Mouse (Mus musculus) hindbrain, embryonic 10.5 days (tissue): Measurements from ENCODE around the gene Pank4. TPM values are rescaled to one million over a fixed set of nuclear protein-coding genes. Genes with fewer than 3 reads are reported as not detected.

Source experiments
- DNase-seq: peaks from one replicate; pipeline ENCODE4 v3.0.0-alpha.2; 2017; ENCODE audit warnings: low spot score
- H3K27ac ChIP-seq: fragments of 300-500 bp; sonication (generic); 2 replicates; pipeline ENCODE4 v1.5.1; 2016; ENCODE audit warnings: mild to moderate bottlenecking, moderate library complexity
- H3K27me3 ChIP-seq: fragments of 300-500 bp; sonication (generic); 2 replicates; pipeline ENCODE4 v1.6.1; 2016; ENCODE audit warnings: mild to moderate bottlenecking; ENCODE audit not compliant: poor library complexity, insufficient read depth, severe bottlenecking
- H3K36me3 ChIP-seq: fragments of 300-500 bp; sonication (generic); 2 replicates; pipeline ENCODE4 v1.6.1; 2016; ENCODE audit warnings: mild to moderate bottlenecking, moderate library complexity
- H3K4me1 ChIP-seq: fragments of 300-500 bp; sonication (generic); replicated peaks from 2 replicates; pipeline ENCODE4 v1.6.1; 2016; ENCODE audit warnings: mild to moderate bottlenecking
- H3K4me3 ChIP-seq: fragments of 300-500 bp; sonication (generic); 2 replicates; pipeline ENCODE4 v1.5.1; 2016; ENCODE audit warnings: mild to moderate bottlenecking, moderate library complexity
- H3K9me3 ChIP-seq: fragments of 300-500 bp; sonication (generic); 2 replicates; pipeline ENCODE4 v1.6.1; 2016; ENCODE audit warnings: mild to moderate bottlenecking, moderate library complexity
- WGBS: fragments of 180-500 bp; shearing (Covaris S2); methylation state at CpG from one replicate; pipeline ENCODE4 v1.1.7; 2016; 5-methylcytosine and 5-hydroxymethylcytosine counted together
- polyA plus RNA-seq: library from polyadenylated mRNA; unstranded; fragments of >200 nt; fragmentation: Nextera tagmentation; extraction: Ambion mirVana; gene quantifications from 2 replicates; pipeline ENCODE4 v1.2.1, GENCODE M21; 2016

The Pank4 gene
- polyA plus RNA-seq, 1 experiment from 2014 or later: 39.9 TPM

DNA sequence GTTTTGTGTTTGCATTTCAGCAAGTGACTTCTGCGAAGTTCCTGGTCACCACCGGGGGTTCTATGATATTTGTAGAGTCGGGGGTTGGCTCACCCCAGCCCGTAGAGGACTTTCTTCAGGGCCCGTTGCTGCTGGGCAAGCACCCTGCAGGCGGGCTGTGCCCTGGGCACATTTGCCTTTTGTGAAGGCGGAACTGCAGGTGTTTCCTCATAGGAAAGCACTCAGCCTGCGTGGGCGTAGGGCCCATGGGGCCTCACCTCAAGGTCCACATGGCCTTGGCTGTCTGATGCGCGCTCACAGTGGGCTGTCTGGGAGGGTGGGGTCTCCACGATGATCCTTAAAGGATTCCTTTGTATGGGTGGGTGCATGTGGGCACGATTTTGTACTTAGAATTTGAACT lies 2.0 kb upstream of the Pank4 start:
- Histone ChIP-seq H3K27ac (peak overlapping the region; percentile 97), H3K9me3 (no peaks in the 10 kb centered on the region), H3K4me3 (peak overlapping the region; percentile 91), H3K27me3 (peaks cover 65% of the 10 kb centered on the region), H3K36me3 (peaks cover 34% of the 10 kb centered on the region), H3K4me1 (peaks cover 97% of the 10 kb centered on the region)
- no peak for DNase-seq
- WGBS: 7% methylated on average over 13 of the region's 13 CpGs

DNA sequence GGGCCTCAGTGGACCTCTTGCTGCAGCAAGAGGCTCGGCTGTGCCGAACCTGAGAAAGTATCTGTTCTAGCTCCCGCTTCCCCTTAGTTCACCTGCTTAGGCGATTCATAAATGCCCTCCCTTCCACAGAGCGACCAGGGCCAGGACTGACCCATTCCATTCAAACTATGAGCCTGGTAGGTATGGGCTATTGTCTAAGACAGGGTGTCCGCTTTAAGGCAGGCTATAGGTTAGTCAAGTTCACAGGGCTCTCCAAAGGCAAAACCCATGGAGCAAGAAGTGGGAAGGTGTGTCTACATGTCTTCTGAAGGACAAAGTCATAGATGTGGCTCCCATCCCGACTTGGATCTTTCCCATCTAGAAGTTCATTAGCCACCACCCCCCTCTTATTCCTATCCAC lies 1.2 kb upstream of the Pank4 start:
- Histone ChIP-seq H3K9me3 (no peaks in the 10 kb centered on the region), H3K36me3 (peaks cover 37% of the 10 kb centered on the region), H3K27me3 (peaks cover 58% of the 10 kb centered on the region), H3K4me1 (peaks cover 90% of the 10 kb centered on the region), H3K27ac (peak overlapping the region; percentile 97), H3K4me3 (peak overlapping the region; percentile 91)
- WGBS: 57% methylated on average over 7 of the region's 7 CpGs
- no peak for DNase-seq

DNA sequence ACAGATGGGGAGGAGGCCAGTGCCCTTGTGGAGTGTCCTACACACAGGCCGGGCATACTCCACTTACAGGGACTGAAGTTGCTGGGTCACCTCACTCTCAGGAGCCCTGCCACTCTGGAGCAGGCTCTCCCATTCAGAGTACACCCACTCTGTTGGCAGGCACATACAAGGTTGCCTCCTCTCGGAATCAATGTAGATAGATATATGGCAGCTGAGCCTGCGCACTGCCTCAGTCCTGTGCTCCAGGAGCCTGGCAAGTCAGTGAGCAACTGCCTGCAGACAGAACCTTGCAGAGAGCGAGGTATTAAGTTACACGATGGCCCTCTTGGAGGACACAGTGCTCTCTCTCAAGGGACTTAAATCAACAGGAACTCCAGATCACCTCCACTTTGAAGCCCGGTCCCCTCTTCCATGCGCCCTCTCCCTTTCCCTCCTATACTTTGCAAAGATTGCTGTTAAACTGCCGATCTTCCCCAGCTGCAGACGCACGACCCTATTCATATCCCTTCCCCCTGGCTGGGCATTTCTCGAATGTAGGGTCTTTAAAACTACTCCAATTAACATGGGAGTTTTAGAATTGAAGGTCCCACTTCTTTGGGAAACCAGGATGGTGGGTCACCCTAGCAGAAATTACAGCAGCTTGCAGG lies 610 bp upstream of the Pank4 start:
- H3K36me3 ChIP-seq: peaks cover 44% of the 10 kb centered on the region
- H3K27ac ChIP-seq: peak overlapping the region; percentile 97
- DNase-seq: peak; percentile 69
- H3K9me3 ChIP-seq: no peaks in the 10 kb centered on the region
- H3K4me3 ChIP-seq: peak overlapping the region; percentile 91
- peaks cover 52% of the 10 kb centered on the region for H3K27me3 ChIP-seq
- H3K4me1 ChIP-seq: peaks cover 83% of the 10 kb centered on the region
- WGBS: 21% methylated on average over 11 of the region's 11 CpGs

DNA sequence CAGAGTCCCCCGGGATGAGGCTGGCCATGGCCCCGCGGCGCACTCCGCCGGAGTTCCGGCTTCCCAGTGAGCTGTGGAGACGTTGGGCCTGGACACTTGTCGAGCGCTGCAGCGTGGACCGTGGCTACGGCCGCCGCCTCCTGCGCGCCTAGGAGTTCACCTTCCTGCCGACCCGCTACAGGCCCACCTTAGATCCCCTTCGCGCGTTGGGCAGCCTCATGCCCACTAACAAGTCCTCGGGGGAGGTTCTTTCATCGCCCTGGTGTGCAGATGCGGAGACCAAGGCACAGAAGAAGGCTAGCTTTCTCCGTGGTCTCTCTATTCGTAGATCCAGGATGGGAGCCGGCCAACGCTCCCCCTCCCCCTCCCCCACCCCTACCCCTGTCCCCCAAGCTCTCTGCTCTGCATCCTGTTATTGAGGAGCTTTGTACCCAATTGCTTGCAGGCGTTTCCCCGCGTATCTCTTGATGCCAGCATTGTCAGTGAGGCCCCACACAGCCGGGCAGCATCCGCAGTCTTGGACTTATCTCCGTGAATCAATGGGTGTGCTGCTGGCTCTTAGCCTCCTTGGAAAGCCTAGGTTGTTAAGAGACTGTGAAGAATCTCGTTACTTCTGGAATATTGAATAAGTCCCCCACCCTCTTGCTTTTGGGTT lies 785 bp downstream of the Pank4 start:
- Histone ChIP-seq H3K27ac (peak overlapping the region; percentile 97), H3K36me3 (peaks cover 56% of the 10 kb centered on the region), H3K9me3 (no peaks in the 10 kb centered on the region), H3K27me3 (peaks cover 38% of the 10 kb centered on the region), H3K4me1 (peaks cover 69% of the 10 kb centered on the region), H3K4me3 (peak overlapping the region; percentile 91)
- 1% methylated on average over 36 of the region's 36 CpGs for WGBS
- no peak for DNase-seq

- WGBS: 79% methylated on average over 3 of the region's 3 CpGs
- Histone ChIP-seq H3K36me3 (peaks cover 67% of the 10 kb centered on the region), H3K9me3 (no peaks in the 10 kb centered on the region), H3K27me3 (peaks cover 27% of the 10 kb centered on the region), H3K4me1 (peaks cover 58% of the 10 kb centered on the region), H3K27ac (peak overlapping the region; percentile 97; the same call in 1 of the 2 replicates), H3K4me3 (peak overlapping the region; percentile 91)
- no peak for DNase-seq
Observed at GRCm38 (mm10) chr4:154965856-154966255, 1.9 kb downstream of the Pank4 start.

GRCm38 (mm10) chr4:154967173-154967572 lies 3.2 kb downstream of the Pank4 start:
- Histone ChIP-seq H3K9me3 (no peaks in the 10 kb centered on the region), H3K4me1 (peaks cover 45% of the 10 kb centered on the region), H3K27me3 (peaks cover 13% of the 10 kb centered on the region), H3K4me3 (no peak overlapping the region), H3K36me3 (peaks cover 69% of the 10 kb centered on the region), H3K27ac (no peak overlapping the region)
- peak; percentile 65 for DNase-seq
- WGBS: 66% methylated on average over 5 of the region's 5 CpGs

- no peak for DNase-seq
- no peaks in the 10 kb centered on the region for H3K4me1 ChIP-seq
- no peak overlapping the region for H3K4me3 ChIP-seq
- H3K27me3 ChIP-seq: no peaks in the 10 kb centered on the region
- 95% methylated on average over 12 of the region's 12 CpGs for WGBS
- no peaks in the 10 kb centered on the region for H3K9me3 ChIP-seq
- peaks cover 98% of the 10 kb centered on the region for H3K36me3 ChIP-seq
- no peak overlapping the region for H3K27ac ChIP-seq
Observed at GRCm38 (mm10) chr4:154972546-154972945, 8.6 kb downstream of the Pank4 start.

DNA sequence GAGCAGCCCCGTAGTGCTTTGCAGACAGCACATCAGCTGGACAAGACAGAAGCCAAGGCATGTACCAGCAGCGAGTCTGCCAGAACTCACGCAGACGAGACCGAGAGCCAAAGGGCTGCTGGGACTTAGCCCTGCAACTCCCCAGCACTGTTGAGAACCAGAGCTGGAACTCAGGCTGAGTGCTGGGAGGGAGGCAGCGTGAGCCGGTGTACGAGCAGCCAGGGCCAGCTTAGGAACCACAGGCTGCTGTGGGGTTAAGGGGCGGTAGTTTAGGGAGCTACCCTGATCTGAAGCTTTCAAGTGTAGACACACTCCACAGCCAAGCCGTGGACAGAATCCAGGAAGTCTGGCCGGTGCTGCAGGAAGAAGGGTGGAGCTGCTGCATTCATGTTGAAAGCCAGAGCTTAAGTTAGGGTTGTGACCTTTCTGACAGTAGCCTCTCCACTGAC lies 10.3 kb downstream of the Pank4 start:
- H3K36me3 ChIP-seq: peaks cover 100% of the 10 kb centered on the region
- H3K9me3 ChIP-seq: no peaks in the 10 kb centered on the region
- H3K4me3 ChIP-seq: no peak overlapping the region
- no peaks in the 10 kb centered on the region for H3K4me1 ChIP-seq
- 88% methylated on average over 11 of the region's 11 CpGs for WGBS
- no peak for DNase-seq
- no peak overlapping the region for H3K27ac ChIP-seq
- no peaks in the 10 kb centered on the region for H3K27me3 ChIP-seq

- H3K4me1 ChIP-seq: peaks cover 32% of the 10 kb centered on the region
- 93% methylated on average over 4 of the region's 4 CpGs for WGBS
- no peaks in the 10 kb centered on the region for H3K9me3 ChIP-seq
- DNase-seq: no peak
- H3K4me3 ChIP-seq: no peak overlapping the region
- H3K27ac ChIP-seq: no peak overlapping the region
- H3K27me3 ChIP-seq: peaks cover 25% of the 10 kb centered on the region
- peaks cover 73% of the 10 kb centered on the region for H3K36me3 ChIP-seq
Observed at GRCm38 (mm10) chr4:154980110-154980509, 16.2 kb downstream of the Pank4 start.

- DNase-seq: no peak
- no peak overlapping the region for H3K27ac ChIP-seq
- H3K4me1 ChIP-seq: peaks cover 41% of the 10 kb centered on the region
- WGBS: 90% methylated on average over 6 of the region's 6 CpGs
- no peak overlapping the region for H3K4me3 ChIP-seq
- peaks cover 25% of the 10 kb centered on the region for H3K27me3 ChIP-seq
- no peaks in the 10 kb centered on the region for H3K9me3 ChIP-seq
- peaks cover 63% of the 10 kb centered on the region for H3K36me3 ChIP-seq
Observed at GRCm38 (mm10) chr4:154981076-154981475, 17.2 kb downstream of the Pank4 start.

DNA sequence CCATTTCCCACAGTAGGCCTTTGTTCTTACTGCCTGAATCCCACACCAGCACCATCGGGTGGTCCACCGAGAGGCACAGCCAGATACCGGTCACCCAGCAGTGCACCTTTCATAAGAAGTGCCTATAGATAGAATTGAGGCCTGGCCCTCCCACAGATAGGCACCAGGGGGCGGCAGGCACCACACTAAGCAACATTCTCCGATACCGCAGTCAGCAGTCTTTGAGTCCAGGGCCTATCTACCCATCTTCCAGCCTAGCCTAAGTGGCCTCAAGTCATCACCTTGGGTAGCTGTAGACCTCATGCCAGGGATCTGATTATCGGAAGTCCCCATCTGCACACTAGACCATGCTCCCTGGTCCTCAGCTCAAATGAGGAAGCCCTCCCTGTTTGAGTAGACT lies 17.6 kb downstream of the Pank4 start:
- peaks cover 58% of the 10 kb centered on the region for H3K36me3 ChIP-seq
- H3K4me1 ChIP-seq: peaks cover 46% of the 10 kb centered on the region
- 0 out of 2 replicates have a peak overlapping the region, but pooled peaks have one; percentile 23 for H3K27ac ChIP-seq
- peak; percentile 67 for DNase-seq
- H3K4me3 ChIP-seq: no peak overlapping the region
- peaks cover 28% of the 10 kb centered on the region for H3K27me3 ChIP-seq
- WGBS: 55% methylated on average over 7 of the region's 7 CpGs
- no peaks in the 10 kb centered on the region for H3K9me3 ChIP-seq

- Histone ChIP-seq H3K4me3 (no peak overlapping the region), H3K4me1 (peaks cover 56% of the 10 kb centered on the region), H3K27me3 (peaks cover 37% of the 10 kb centered on the region), H3K36me3 (peaks cover 49% of the 10 kb centered on the region), H3K9me3 (no peaks in the 10 kb centered on the region), H3K27ac (0 out of 2 replicates have a peak overlapping the region, but pooled peaks have one; percentile 23)
- 76% methylated on average over 19 of the region's 19 CpGs for WGBS
- DNase-seq: peak; percentile 10
Observed at GRCm38 (mm10) chr4:154982247-154983120, 18.6 kb downstream of the Pank4 start.
